Mouse (Mus musculus): ENCODE data around the gene Slamf9.

The Slamf9 gene

GRCm38 (mm10) chr1:172514213-172514529 lies 39.0 kb downstream of the Slamf9 start:
- no peak for DNase-seq (ENCODE audit: low read depth)

- DNase-seq (ENCODE audit: low read depth) = no peak
Measured at GRCm38 (mm10) chr1:172514551-172515268, 39.6 kb downstream of the Slamf9 start.

GRCm38 (mm10) chr1:172515396-172515795 lies 40.2 kb downstream of the Slamf9 start:
- DNase-seq (ENCODE audit: low read depth) = peak; percentile 73

- DNase-seq (ENCODE audit: low read depth) = peak; percentile 26
Measured at GRCm38 (mm10) chr1:172518013-172518412, 42.9 kb downstream of the Slamf9 start.

- no peak for DNase-seq (ENCODE audit: low read depth)
Measured at GRCm38 (mm10) chr1:172519644-172520043, 44.5 kb downstream of the Slamf9 start.

- no peak for DNase-seq (ENCODE audit: low read depth)
Measured at GRCm38 (mm10) chr1:172520576-172521440, 45.6 kb downstream of the Slamf9 start, which contains the start of gene Cfap45. Gene Cfap45 (plus strand): TSS chr1:172520801.

- no peak for DNase-seq (ENCODE audit: low read depth)
Measured at GRCm38 (mm10) chr1:172522524-172522923, 47.4 kb downstream of the Slamf9 start.

GRCm38 (mm10) chr1:172523699-172524101 lies 48.5 kb downstream of the Slamf9 start:
- DNase-seq (ENCODE audit: low read depth) = no peak

- peak; percentile 99 for DNase-seq (ENCODE audit: low read depth)
Measured at GRCm38 (mm10) chr1:172525027-172525764, 50.0 kb downstream of the Slamf9 start.

- no peak for DNase-seq (ENCODE audit: low read depth)
Measured at GRCm38 (mm10) chr1:172525971-172526370, 50.8 kb downstream of the Slamf9 start.

GRCm38 (mm10) chr1:172526380-172527081 lies 51.4 kb downstream of the Slamf9 start:
- DNase-seq (ENCODE audit: low read depth) = peak; percentile 97

GRCm38 (mm10) chr1:172527431-172527830 lies 52.3 kb downstream of the Slamf9 start:
- DNase-seq (ENCODE audit: low read depth) = no peak

Data from 416B (cell line).